Mouse (Mus musculus) ES-E14 (cell line): Measurements from ENCODE around the gene Rpl23a. TPM values are rescaled to one million over a fixed set of nuclear protein-coding genes. Genes with fewer than 3 reads are reported as not detected.

Experiments used
- DNase-seq: peaks from one replicate; pipeline ENCODE4 v3.0.0-alpha.2; 2013; ENCODE audit warnings: low read depth, low spot score
- H3K27ac ChIP-seq: 2 replicates; pipeline ENCODE4 v1.5.1; 2012; ENCODE audit warnings: low read depth, mild to moderate bottlenecking, low read length, moderate library complexity, mixed read lengths; ENCODE audit not compliant: poor library complexity, insufficient read depth, severe bottlenecking
- H3K36me3 ChIP-seq: 2 replicates; pipeline ENCODE4 v1.6.1; 2012; ENCODE audit warnings: mild to moderate bottlenecking, low read length, moderate library complexity, mixed read lengths; ENCODE audit not compliant: control insufficient read depth, poor library complexity, insufficient read depth, severe bottlenecking
- H3K4me1 ChIP-seq, 2 experiments: fragments of 150-350 bp in 1 of 2; sonication (generic) in 1 of 2; 2 replicates each; pipeline ENCODE4 v1.6.1; 2012; ENCODE audit warnings: low read length in 2 of 2, mild to moderate bottlenecking in 1 of 2, mixed read lengths in 1 of 2; ENCODE audit not compliant: control insufficient read depth in 2 of 2, insufficient read depth in 2 of 2, poor library complexity in 1 of 2
- H3K4me3 ChIP-seq, 2 experiments: fragments of 150-350 bp in 1 of 2; sonication (generic) in 1 of 2; 2 replicates each; pipeline ENCODE4 v1.5.1; 2012; ENCODE audit warnings: low read length in 2 of 2, low read depth in 1 of 2, mild to moderate bottlenecking in 1 of 2, mixed read lengths in 1 of 2; ENCODE audit not compliant: insufficient read depth in 1 of 2, poor library complexity in 1 of 2, severe bottlenecking in 1 of 2
- H3K9ac ChIP-seq: 2 replicates; pipeline ENCODE4 v1.6.1; 2012; ENCODE audit warnings: low read depth, mild to moderate bottlenecking, low read length, mixed read lengths; ENCODE audit not compliant: poor library complexity, insufficient read depth, severe bottlenecking
- H3K9me3 ChIP-seq: fragments of 150-350 bp; sonication (generic); 2 replicates; pipeline ENCODE4 v1.6.1; 2012; ENCODE audit warnings: low read depth, mild to moderate bottlenecking, low read length; ENCODE audit not compliant: control insufficient read depth, insufficient read depth
- CHD2 ChIP-seq: IDR thresholded peaks from 2 replicates; pipeline ENCODE4 v1.6.1; 2014; ENCODE audit warnings: mild to moderate bottlenecking, low read depth, low read length, inconsistent platforms
- HCFC1 ChIP-seq: IDR thresholded peaks from 2 replicates; pipeline ENCODE4 v1.6.1; 2012; ENCODE audit warnings: low read length, inconsistent platforms, borderline replicate concordance; ENCODE audit not compliant: insufficient read depth
- MAFK ChIP-seq: IDR thresholded peaks from 2 replicates; pipeline ENCODE4 v1.6.1; 2014; ENCODE audit warnings: mild to moderate bottlenecking, low read depth, low read length, inconsistent platforms; ENCODE audit not compliant: insufficient read depth
- ZC3H11A ChIP-seq: IDR thresholded peaks from 2 replicates; pipeline ENCODE4 v1.6.1; 2012; ENCODE audit warnings: low read depth, mild to moderate bottlenecking, inconsistent platforms, low read length, borderline replicate concordance
- ZNF384 ChIP-seq: IDR thresholded peaks from 2 replicates; pipeline ENCODE4 v1.6.1; 2012; ENCODE audit warnings: low read depth, low read length, inconsistent platforms
- in situ Hi-C, 2 experiments: fragments of 600-800 bp; cut with MboI; formaldehyde crosslinking; loops; one replicate each; pipeline ENCODE4 v1.15.1; 2025; ENCODE audit warnings: low sequenced_read_pairs in 2 of 2, inconsistent platforms in 1 of 2; ENCODE audit not compliant: unreplicated experiment in 2 of 2
- total RNA-seq: library from RNA; depleted of rRNA; stranded (reverse); fragments of 300-350 nt; gene quantifications from 2 replicates; pipeline ENCODE4 v1.2.3, GENCODE M21; 2012

The Rpl23a gene
- total RNA-seq, 1 experiment: 2,664 TPM

GRCm38 (mm10) chr11:78213086-78213817 lies 29.9 kb upstream of the Rpl23a start:
- in situ Hi-C loops: no loop called here
- TF ChIP-seq ZNF384 (no peak), ZC3H11A (no peak), MAFK (no peak), CHD2 (no peak), HCFC1 (no peak)
- H3K9me3 ChIP-seq: no peaks in the 10 kb centered on the region
- no peaks in the 10 kb centered on the region for H3K4me1 ChIP-seq
- H3K36me3 ChIP-seq: peaks cover 73% of the 10 kb centered on the region
- H3K27ac ChIP-seq: no peak overlapping the region
- H3K4me3 ChIP-seq: no peak overlapping the region
- H3K9ac ChIP-seq: no peak overlapping the region
- DNase-seq: no peak

- no peak overlapping the region for H3K4me3 ChIP-seq
- no peak overlapping the region for H3K9ac ChIP-seq
- peaks cover 83% of the 10 kb centered on the region for H3K36me3 ChIP-seq
- in situ Hi-C loops: no loop called here
- DNase-seq: no peak
- no peak overlapping the region for H3K27ac ChIP-seq
- no peaks in the 10 kb centered on the region for H3K4me1 ChIP-seq
- H3K9me3 ChIP-seq: no peaks in the 10 kb centered on the region
- TF ChIP-seq ZNF384 (no peak), CHD2 (no peak), ZC3H11A (no peak), MAFK (no peak), HCFC1 (no peak)
Measured at GRCm38 (mm10) chr11:78211513-78211912, 28.1 kb upstream of the Rpl23a start.

- in situ Hi-C loops: no loop called here
- DNase-seq: no peak
- H3K9me3 ChIP-seq: no peaks in the 10 kb centered on the region
- H3K4me3 ChIP-seq: no peak overlapping the region
- H3K27ac ChIP-seq: no peak overlapping the region
- TF ChIP-seq CHD2 (no peak), MAFK (no peak), HCFC1 (no peak), ZNF384 (no peak), ZC3H11A (no peak)
- H3K36me3 ChIP-seq: peaks cover 85% of the 10 kb centered on the region
- H3K4me1 ChIP-seq: no peaks in the 10 kb centered on the region; a peak in 1 of 4 replicates
- no peak overlapping the region for H3K9ac ChIP-seq
Measured at GRCm38 (mm10) chr11:78210615-78211014, 27.2 kb upstream of the Rpl23a start.

GRCm38 (mm10) chr11:78209886-78210285 lies 26.5 kb upstream of the Rpl23a start:
- Histone ChIP-seq H3K36me3 (peaks cover 85% of the 10 kb centered on the region), H3K4me3 (no peak overlapping the region), H3K9ac (no peak overlapping the region), H3K9me3 (no peaks in the 10 kb centered on the region), H3K27ac (no peak overlapping the region), H3K4me1 (no peaks in the 10 kb centered on the region; a peak in 1 of 4 replicates)
- in situ Hi-C loops: no loop called here
- TF ChIP-seq MAFK (no peak), HCFC1 (no peak), ZC3H11A (no peak), CHD2 (no peak), ZNF384 (no peak)
- no peak for DNase-seq
